Mouse (Mus musculus) mesoderm, embryonic 11.5 days (tissue): ENCODE results near the gene Chrne.
A peak's percentile ranks its signal among the peaks of the same experiment; 100 is the strongest.

ENCODE experiments used
- DNase-seq: peaks from one replicate; pipeline ENCODE4 v3.0.0-alpha.2; 2012; ENCODE audit warnings: low read depth, low spot score

The Chrne gene

GRCm38 (mm10) chr11:70619101-70619500 lies at the start of gene Chrne:
Chrne (minus strand) TSS chr11:70619216.
- DNase-seq = no peak

- DNase-seq = no peak
Observed at GRCm38 (mm10) chr11:70668335-70668770, 49.3 kb upstream of the Chrne start.

GRCm38 (mm10) chr11:70667271-70668150 lies 48.5 kb upstream of the Chrne start:
- DNase-seq = no peak

- DNase-seq = no peak
Observed at GRCm38 (mm10) chr11:70666687-70667086, 47.7 kb upstream of the Chrne start.

- no peak for DNase-seq
Observed at GRCm38 (mm10) chr11:70664741-70665140, 45.7 kb upstream of the Chrne start.

GRCm38 (mm10) chr11:70663957-70664356 lies 44.9 kb upstream of the Chrne start:
- no peak for DNase-seq

GRCm38 (mm10) chr11:70663101-70663500 lies 44.1 kb upstream of the Chrne start:
- DNase-seq = no peak

- DNase-seq = no peak
Observed at GRCm38 (mm10) chr11:70660571-70660970, 41.6 kb upstream of the Chrne start.

- no peak for DNase-seq
Observed at GRCm38 (mm10) chr11:70658942-70659341, 39.9 kb upstream of the Chrne start.

GRCm38 (mm10) chr11:70658521-70658920 lies 39.5 kb upstream of the Chrne start:
- DNase-seq = no peak

- no peak for DNase-seq
Observed at GRCm38 (mm10) chr11:70657991-70658390, 39.0 kb upstream of the Chrne start.

- no peak for DNase-seq
Observed at GRCm38 (mm10) chr11:70657573-70657972, 38.6 kb upstream of the Chrne start.

GRCm38 (mm10) chr11:70656964-70657363 lies 37.9 kb upstream of the Chrne start, which contains the start of gene Eno3:
Eno3 (plus strand) TSS chr11:70657202.
- DNase-seq = peak; percentile 21

- peak; percentile 64 for DNase-seq
Observed at GRCm38 (mm10) chr11:70656456-70656927, 37.5 kb upstream of the Chrne start.

- peak; percentile 54 for DNase-seq
Observed at GRCm38 (mm10) chr11:70655571-70656455, 36.8 kb upstream of the Chrne start.

- DNase-seq = peak; percentile 86
Observed at GRCm38 (mm10) chr11:70654923-70655570, 36.0 kb upstream of the Chrne start.

- peak; percentile 82 for DNase-seq
Observed at GRCm38 (mm10) chr11:70654198-70654922, 35.3 kb upstream of the Chrne start, which contains the start of gene Pfn1. Pfn1 (minus strand) TSS chr11:70654644.

- peak; percentile 75 for DNase-seq
Observed at GRCm38 (mm10) chr11:70653345-70654197, 34.6 kb upstream of the Chrne start.

- no peak for DNase-seq
Observed at GRCm38 (mm10) chr11:70652884-70653344, 33.9 kb upstream of the Chrne start.
